Mouse (Mus musculus) midbrain, embryonic 15.5 days (tissue): ENCODE measurements around the gene Mettl8. TPM values are rescaled to one million over a fixed set of nuclear protein-coding genes. Genes with fewer than 3 reads are reported as not detected.

Experiments used
- ATAC-seq: fragments of 200-750 bp; cut with Nextera tagmentation; replicated peaks from 2 replicates; pipeline ENCODE4 v1.8.0; 2017; ENCODE audit warnings: moderate TSS enrichment
- H3K27ac ChIP-seq: fragments of 300-500 bp; sonication (generic); 2 replicates; pipeline ENCODE4 v1.5.1; 2015; ENCODE audit warnings: mild to moderate bottlenecking, inconsistent platforms
- H3K27me3 ChIP-seq: fragments of 300-500 bp; sonication (generic); replicated peaks from 2 replicates; pipeline ENCODE4 v1.6.1; 2015; ENCODE audit warnings: inconsistent platforms
- H3K36me3 ChIP-seq: fragments of 300-500 bp; sonication (generic); replicated peaks from 2 replicates; pipeline ENCODE4 v1.6.1; 2015; ENCODE audit warnings: inconsistent platforms
- H3K4me1 ChIP-seq: fragments of 300-500 bp; sonication (generic); 2 replicates; pipeline ENCODE4 v1.6.1; 2015; ENCODE audit warnings: inconsistent platforms
- H3K4me2 ChIP-seq: fragments of 300-500 bp; sonication (generic); 2 replicates; pipeline ENCODE4 v1.6.1; 2015; ENCODE audit warnings: inconsistent platforms, mild to moderate bottlenecking, moderate library complexity
- H3K4me3 ChIP-seq: fragments of 300-500 bp; sonication (generic); 2 replicates; pipeline ENCODE4 v1.5.1; 2015; ENCODE audit warnings: mild to moderate bottlenecking, inconsistent platforms
- H3K9ac ChIP-seq: fragments of 300-500 bp; sonication (generic); 2 replicates; pipeline ENCODE4 v1.6.1; 2015; ENCODE audit warnings: mild to moderate bottlenecking, inconsistent platforms
- H3K9me3 ChIP-seq: fragments of 300-500 bp; sonication (generic); 2 replicates; pipeline ENCODE4 v1.6.1; 2016; ENCODE audit warnings: inconsistent platforms
- WGBS: fragments of 180-500 bp; shearing (Covaris S2); methylation state at CpG from one replicate; pipeline ENCODE4 v1.1.7; 2015; ENCODE audit warnings: mixed read lengths; 5-methylcytosine and 5-hydroxymethylcytosine counted together
- polyA plus RNA-seq: library from polyadenylated mRNA; unstranded; fragments of >200 nt; fragmentation: Nextera tagmentation; extraction: Ambion mirVana; gene quantifications from 2 replicates; pipeline ENCODE4 v1.2.1, GENCODE M21; 2015

The Mettl8 gene
- polyA plus RNA-seq, 1 experiment from 2014 or later, result 11.4 TPM

DNA sequence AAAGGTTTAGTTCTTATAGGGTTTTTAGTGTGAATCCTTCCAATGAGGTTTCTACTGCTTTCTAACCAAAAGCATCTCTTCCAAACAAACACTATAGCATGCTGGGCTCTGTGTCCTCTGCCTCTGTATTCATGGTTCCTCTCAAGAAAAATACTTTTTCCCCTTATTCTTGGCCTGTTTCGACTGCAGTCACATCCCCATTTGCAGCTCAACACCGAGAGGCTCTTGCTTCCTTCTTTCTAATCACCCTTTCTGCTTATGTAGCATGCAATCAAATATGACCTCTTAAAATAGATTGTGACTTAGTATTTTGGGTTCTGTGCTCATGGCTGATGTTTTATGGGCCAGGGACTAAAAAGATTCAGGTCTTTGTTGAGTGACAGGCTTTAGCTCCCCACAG is 87.1 kb downstream of the Mettl8 start:
- Histone ChIP-seq H3K9me3 (no peaks in the 10 kb centered on the region), H3K4me3 (no peak overlapping the region), H3K27ac (no peak overlapping the region), H3K27me3 (no peaks in the 10 kb centered on the region), H3K4me2 (no peak overlapping the region), H3K9ac (no peak overlapping the region), H3K4me1 (0 out of 2 replicates have a peak, but pooled peaks cover 8% of the 10 kb centered on the region), H3K36me3 (no peaks in the 10 kb centered on the region)
- 88% methylated on average over 2 of the region's 2 CpGs for WGBS
- no peak for ATAC-seq

DNA sequence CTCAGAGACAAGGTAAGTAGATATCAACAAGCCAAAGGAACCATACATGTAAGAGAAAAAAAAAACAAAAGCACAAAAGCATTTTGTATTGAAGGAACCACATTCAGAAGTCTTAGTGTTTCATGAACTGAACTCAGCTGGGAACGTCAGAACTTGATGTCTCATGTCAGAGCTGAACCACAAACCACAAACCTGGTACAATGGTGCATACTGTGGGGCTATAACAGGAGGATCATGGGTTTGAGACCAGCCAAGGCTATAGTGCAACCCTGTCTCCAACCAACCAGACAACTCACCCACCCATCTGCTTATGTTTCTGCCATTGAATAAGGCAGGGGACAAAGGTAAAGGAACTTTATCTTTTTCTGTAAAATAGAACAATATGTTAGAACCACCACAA is 88.2 kb downstream of the Mettl8 start:
- no peak for ATAC-seq
- Histone ChIP-seq H3K9ac (no peak overlapping the region), H3K4me1 (no peaks in the 10 kb centered on the region), H3K4me3 (no peak overlapping the region), H3K36me3 (no peaks in the 10 kb centered on the region), H3K27me3 (no peaks in the 10 kb centered on the region), H3K9me3 (no peaks in the 10 kb centered on the region), H3K27ac (no peak overlapping the region), H3K4me2 (no peak overlapping the region)
- 74% methylated on average over 1 of the region's 1 CpGs for WGBS

DNA sequence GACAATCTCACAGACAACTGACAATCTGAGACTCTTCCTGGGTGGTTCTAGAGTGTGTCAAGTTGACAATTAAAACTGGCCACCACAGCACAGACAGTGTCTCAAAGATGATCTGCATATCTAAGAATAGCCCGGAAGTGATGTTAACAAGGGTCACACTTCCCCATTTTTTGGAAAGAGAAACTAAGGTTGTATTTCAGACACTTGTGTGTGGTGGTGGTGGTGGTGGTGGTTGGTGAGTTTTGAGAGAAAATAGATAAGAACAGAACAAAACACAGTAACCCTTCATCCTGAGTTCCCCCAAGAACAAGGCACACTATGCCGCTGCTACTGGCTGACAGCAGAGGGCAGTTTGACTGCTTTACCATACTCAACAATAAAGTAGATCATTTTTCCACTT is 90.6 kb downstream of the Mettl8 start:
- no peaks in the 10 kb centered on the region for H3K36me3 ChIP-seq
- H3K27ac ChIP-seq, result no peak overlapping the region
- no peaks in the 10 kb centered on the region for H3K9me3 ChIP-seq
- no peak overlapping the region for H3K4me2 ChIP-seq
- no peak for ATAC-seq
- H3K4me3 ChIP-seq, result no peak overlapping the region
- H3K4me1 ChIP-seq, result no peaks in the 10 kb centered on the region; the same call in 1 of the 2 replicates
- 96% methylated on average over 2 of the region's 2 CpGs for WGBS
- H3K9ac ChIP-seq, result no peak overlapping the region
- no peaks in the 10 kb centered on the region for H3K27me3 ChIP-seq

DNA sequence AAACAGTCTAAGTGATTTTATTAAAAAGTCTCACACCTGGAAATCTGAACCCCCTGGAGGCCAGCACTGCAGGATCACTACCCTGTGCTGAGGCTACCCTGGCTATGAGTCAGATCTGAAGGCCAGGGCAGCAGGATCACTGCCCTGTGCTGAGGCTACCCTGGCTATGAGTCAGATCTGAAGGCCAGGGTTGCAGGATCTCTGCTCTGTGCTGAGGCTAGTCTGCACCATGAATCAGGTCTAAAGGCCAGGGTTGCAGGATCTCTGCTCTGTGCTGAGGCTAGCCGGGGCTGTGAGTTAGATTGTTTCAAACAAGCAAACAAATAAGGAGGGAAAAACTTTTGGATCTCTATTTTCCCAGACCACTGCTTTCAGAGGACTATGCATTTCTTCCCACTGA is 92.5 kb downstream of the Mettl8 start:
- H3K36me3 ChIP-seq, result no peaks in the 10 kb centered on the region
- H3K9me3 ChIP-seq, result no peaks in the 10 kb centered on the region
- no peak overlapping the region for H3K27ac ChIP-seq
- H3K4me3 ChIP-seq, result no peak overlapping the region
- H3K4me1 ChIP-seq, result no peaks in the 10 kb centered on the region; the same call in 1 of the 2 replicates
- no peak for ATAC-seq
- H3K9ac ChIP-seq, result no peak overlapping the region
- 96% methylated on average over 1 of the region's 1 CpGs for WGBS
- H3K4me2 ChIP-seq, result no peak overlapping the region
- no peaks in the 10 kb centered on the region for H3K27me3 ChIP-seq

DNA sequence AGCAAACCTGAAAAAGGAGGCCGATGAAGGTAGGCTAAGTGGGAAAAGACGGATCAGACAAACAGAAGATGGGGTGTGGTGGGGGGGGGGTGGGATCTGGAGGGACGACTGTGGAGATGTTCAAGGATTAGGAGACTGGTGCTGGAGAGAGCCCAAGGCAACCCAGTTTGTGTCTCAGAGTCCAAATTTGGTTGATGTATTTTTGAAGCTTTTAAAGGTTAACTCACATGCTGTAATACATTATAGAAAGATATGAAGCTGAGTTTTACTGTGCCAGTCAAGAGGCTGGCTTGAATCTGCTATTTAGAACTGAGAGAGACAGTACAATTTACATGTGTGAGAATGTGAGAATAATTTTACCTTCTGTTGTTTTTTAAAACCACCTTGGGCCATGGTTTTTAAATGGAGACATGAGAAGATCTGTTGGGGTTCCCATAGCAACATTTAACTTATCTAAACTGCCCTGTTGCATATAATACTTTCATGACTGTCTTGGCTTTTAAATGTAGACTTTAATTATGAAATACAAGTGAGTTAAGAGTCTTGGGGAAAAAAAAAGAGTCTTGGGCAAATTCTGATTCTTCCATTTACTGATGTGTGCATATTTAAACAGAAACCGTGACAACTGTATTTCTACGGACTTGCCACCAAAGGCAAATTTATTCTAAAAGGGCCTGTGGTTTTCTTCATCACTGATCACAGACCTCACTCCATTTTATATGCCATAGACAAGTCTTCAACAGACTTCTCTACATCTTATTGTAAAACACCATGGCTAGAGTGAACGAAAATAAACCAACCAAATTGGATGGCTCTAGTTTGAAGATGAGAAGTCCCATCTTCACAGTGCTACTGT is 94.1 kb downstream of the Mettl8 start:
- WGBS, result 63% methylated on average over 6 of the region's 6 CpGs

DNA sequence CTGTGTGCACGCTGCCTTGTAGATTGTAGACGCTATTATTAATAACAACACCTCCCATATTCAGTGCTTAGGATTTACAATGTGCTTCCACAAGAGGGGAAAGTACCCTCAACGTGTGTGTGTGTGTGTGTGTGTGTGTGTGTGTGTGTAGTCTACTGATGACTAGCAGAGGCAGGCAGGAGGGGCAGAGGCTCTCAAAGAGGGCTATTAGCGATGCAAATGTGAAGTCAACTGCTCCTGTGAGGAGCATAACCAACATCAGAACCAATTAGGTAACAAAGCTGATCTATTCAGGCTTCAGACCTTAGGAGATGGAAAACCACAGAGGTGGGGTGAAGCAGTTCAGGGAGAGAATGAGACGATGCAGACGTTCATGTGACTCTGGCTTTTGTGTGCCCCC is 95.3 kb downstream of the Mettl8 start:
- H3K27me3 ChIP-seq, result no peaks in the 10 kb centered on the region
- H3K36me3 ChIP-seq, result no peaks in the 10 kb centered on the region
- no peak overlapping the region for H3K27ac ChIP-seq
- no peaks in the 10 kb centered on the region for H3K9me3 ChIP-seq
- 60% methylated on average over 6 of the region's 6 CpGs for WGBS
- no peak overlapping the region for H3K9ac ChIP-seq
- H3K4me2 ChIP-seq, result no peak overlapping the region
- no peak for ATAC-seq
- H3K4me1 ChIP-seq, result peaks cover 3% of the 10 kb centered on the region; the same call in 1 of the 2 replicates
- no peak overlapping the region for H3K4me3 ChIP-seq

More for the DNA sequence above, 94.1 kb downstream of the Mettl8 start:
- Histone ChIP-seq H3K4me2 (no peak overlapping the region), H3K4me3 (no peak overlapping the region), H3K9ac (no peak overlapping the region), H3K36me3 (no peaks in the 10 kb centered on the region), H3K27ac (no peak overlapping the region), H3K27me3 (no peaks in the 10 kb centered on the region), H3K4me1 (peaks cover 3% of the 10 kb centered on the region; the same call in 1 of the 2 replicates), H3K9me3 (no peaks in the 10 kb centered on the region)
- ATAC-seq, result no peak

DNA sequence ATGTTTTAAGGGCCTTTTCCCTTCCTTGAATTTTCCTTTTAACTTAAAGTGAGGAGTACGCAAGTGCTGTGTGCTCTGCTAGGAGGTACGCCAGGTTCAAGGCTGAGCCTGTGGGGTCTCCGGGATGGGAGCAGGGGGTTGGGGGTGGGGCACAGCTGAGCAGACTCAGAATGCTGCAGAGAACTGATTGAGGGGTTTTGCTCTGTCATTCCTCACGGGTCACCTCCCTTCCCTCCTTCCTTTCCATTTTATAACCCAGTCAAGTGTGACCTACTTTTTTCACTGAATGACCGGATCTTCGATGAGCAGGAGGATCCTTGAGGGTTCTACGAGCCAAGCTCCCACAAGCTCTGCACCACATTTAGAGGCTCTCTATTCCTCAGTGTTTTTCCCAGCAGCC is 96.0 kb downstream of the Mettl8 start:
- peaks cover 3% of the 10 kb centered on the region; the same call in 1 of the 2 replicates for H3K4me1 ChIP-seq
- no peak overlapping the region for H3K4me2 ChIP-seq
- WGBS, result 37% methylated on average over 7 of the region's 7 CpGs
- no peak for ATAC-seq
- H3K9ac ChIP-seq, result no peak overlapping the region
- H3K27me3 ChIP-seq, result no peaks in the 10 kb centered on the region
- H3K4me3 ChIP-seq, result no peak overlapping the region
- no peaks in the 10 kb centered on the region for H3K36me3 ChIP-seq
- no peaks in the 10 kb centered on the region for H3K9me3 ChIP-seq
- no peak overlapping the region for H3K27ac ChIP-seq

DNA sequence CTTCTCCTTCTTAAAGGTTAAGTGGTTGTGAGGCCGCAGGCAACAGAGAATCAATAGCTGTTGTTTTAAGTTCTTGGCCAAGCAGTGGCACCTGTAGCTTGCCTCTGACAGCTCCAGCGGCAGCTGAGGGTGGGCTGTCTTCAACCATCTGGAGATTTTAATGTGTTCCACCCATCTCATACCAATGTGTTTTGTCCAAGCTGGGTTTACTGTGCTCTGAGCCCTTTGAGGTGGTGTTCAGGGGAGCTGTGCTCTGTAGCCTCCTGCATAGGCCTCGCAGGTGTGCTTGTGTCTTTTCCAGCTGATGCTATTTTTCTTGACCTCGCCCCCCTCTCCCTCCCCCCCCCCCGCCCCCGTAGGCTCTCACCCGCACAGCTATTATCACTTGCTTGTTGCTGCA is 96.8 kb downstream of the Mettl8 start:
- H3K4me1 ChIP-seq, result peaks cover 3% of the 10 kb centered on the region; the same call in 1 of the 2 replicates
- H3K4me3 ChIP-seq, result no peak overlapping the region
- no peak overlapping the region for H3K27ac ChIP-seq
- H3K9me3 ChIP-seq, result no peaks in the 10 kb centered on the region
- no peak overlapping the region for H3K4me2 ChIP-seq
- no peaks in the 10 kb centered on the region for H3K36me3 ChIP-seq
- no peaks in the 10 kb centered on the region for H3K27me3 ChIP-seq
- ATAC-seq, result no peak
- WGBS, result 81% methylated on average over 5 of the region's 7 CpGs
- no peak overlapping the region for H3K9ac ChIP-seq

DNA sequence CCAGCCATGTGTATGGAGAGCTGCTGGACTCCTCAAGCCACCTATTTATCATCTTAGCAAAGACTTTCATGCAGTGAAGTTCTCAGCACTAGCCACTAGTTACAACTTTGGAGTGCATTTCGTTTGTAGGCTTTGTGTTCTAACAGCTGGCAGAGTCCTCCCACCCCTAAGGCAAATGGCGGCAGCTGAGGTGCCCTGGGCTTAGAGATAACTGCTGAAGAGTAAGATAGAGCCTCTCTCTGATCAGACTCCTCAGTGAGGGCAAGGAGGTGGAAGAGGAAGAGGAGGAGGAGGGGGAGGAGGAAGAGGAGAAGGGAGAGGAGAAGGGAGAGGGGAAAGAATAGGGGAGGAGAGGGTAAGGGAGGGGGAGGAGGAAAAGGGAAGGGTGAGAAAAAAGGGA is 101.8 kb downstream of the Mettl8 start:
- Histone ChIP-seq H3K9ac (no peak overlapping the region), H3K27me3 (no peaks in the 10 kb centered on the region), H3K9me3 (no peaks in the 10 kb centered on the region), H3K27ac (no peak overlapping the region), H3K36me3 (no peaks in the 10 kb centered on the region), H3K4me1 (peaks cover 3% of the 10 kb centered on the region; the same call in 1 of the 2 replicates), H3K4me3 (no peak overlapping the region), H3K4me2 (no peak overlapping the region)
- ATAC-seq, result no peak
- WGBS, result 66% methylated on average over 2 of the region's 2 CpGs

DNA sequence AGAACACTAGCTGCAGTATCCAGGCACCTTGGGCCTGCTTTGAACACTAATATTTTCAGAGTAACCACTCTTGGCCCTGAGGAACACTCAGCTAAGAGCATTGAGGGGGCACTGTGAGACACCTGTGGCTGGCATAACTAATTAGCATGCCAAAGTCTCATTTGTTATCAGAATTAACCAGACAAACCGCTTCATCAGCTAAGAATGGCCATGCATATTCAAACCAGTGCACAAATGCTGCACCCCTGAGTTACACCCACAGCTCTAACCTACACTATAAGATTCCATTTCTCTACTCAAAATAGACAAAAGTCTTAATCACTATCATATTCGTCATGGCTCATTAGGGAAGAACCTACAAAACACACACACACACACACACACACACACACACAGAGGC is 103.4 kb downstream of the Mettl8 start:
- Histone ChIP-seq H3K27ac (no peak overlapping the region), H3K27me3 (no peaks in the 10 kb centered on the region), H3K4me3 (no peak overlapping the region), H3K36me3 (no peaks in the 10 kb centered on the region), H3K9ac (no peak overlapping the region), H3K4me1 (peaks cover 3% of the 10 kb centered on the region; the same call in 1 of the 2 replicates), H3K4me2 (no peak overlapping the region), H3K9me3 (no peaks in the 10 kb centered on the region)
- no peak for ATAC-seq
- WGBS, result 87% methylated on average over 2 of the region's 2 CpGs

DNA sequence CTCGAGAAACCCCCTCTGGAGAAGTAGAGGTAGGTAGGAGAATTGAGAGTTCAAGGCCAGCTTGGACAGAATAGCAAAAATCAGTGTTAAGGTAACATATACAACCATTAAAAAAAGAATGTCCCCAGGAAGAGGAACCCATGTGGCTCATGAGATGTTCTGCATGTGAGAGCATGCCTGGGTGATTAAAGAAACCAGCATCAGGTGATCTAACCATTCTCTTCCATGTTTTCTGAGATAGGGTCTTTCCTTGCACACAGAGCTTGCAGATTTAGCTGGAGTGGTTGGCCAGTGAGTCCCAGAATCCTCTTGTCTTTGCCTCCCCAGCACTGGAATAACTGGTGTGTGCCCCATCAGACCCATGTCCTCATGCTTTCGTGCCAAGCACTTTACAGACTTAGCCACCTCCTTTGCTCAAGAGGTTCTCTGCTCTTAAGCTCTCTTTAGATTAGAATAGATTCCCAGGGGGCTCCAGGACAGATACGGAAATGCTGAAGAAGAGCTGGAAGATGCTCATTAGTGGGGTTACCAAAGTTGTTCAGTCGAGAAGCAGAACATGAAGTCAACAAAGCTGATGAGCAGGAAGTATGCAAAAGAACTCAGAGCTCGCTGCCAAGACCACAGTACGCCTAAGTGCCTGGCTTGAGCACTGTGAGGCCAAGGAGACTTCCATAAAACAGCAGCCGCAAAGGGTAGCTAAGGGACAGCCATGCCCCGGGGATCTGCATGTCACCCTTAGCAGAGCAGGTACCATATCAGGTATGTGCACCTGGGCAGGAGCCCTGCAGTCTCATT is 110.7 kb downstream of the Mettl8 start:
- WGBS, result 81% methylated on average over 8 of the region's 8 CpGs
- Histone ChIP-seq H3K4me1 (no peaks in the 10 kb centered on the region), H3K4me3 (no peak overlapping the region), H3K27ac (no peak overlapping the region), H3K9ac (no peak overlapping the region), H3K36me3 (no peaks in the 10 kb centered on the region), H3K9me3 (no peaks in the 10 kb centered on the region), H3K4me2 (no peak overlapping the region), H3K27me3 (no peaks in the 10 kb centered on the region)
- no peak for ATAC-seq

DNA sequence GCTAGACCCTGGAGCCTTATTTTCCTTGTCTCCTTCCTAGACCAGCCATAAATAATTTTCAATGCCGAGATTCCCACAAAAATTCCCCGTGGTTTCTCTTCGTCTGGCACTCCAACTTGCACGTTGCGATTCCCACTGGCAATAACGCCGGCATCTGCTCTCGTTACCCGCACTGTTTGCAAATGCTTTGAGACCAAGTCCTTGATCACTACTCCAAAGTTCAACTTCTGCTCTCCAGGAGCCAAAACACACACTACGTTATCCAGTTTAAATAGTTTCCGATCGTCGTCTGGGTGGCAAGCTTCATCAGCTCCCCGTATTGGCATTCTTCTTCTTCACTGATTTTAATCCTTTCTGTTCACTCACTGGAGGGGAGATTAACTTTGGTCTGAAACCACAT is 114.6 kb downstream of the Mettl8 start:
- no peaks in the 10 kb centered on the region for H3K27me3 ChIP-seq
- ATAC-seq, result no peak
- H3K4me2 ChIP-seq, result no peak overlapping the region
- H3K27ac ChIP-seq, result no peak overlapping the region
- H3K36me3 ChIP-seq, result no peaks in the 10 kb centered on the region
- H3K9ac ChIP-seq, result no peak overlapping the region
- 69% methylated on average over 14 of the region's 14 CpGs for WGBS
- no peaks in the 10 kb centered on the region for H3K4me1 ChIP-seq
- H3K4me3 ChIP-seq, result no peak overlapping the region
- no peaks in the 10 kb centered on the region for H3K9me3 ChIP-seq
